ENCODE assay signal across 20 mouse cellular contexts in genomic region chr14:99376652-99377502, GRCm38 (mm10).
DNase-seq lines count a peak whose midpoint lies in the region; ATAC-seq and TF ChIP-seq lines count a peak whose summit lies in the region.
"Had no signal": no experiment of that assay in that cellular context is flagged by ENCODE, and none has a peak within 500 bp of the region (broad histone marks: within the 10 kb centered on the region; RNA-seq: fewer than 3 reads in every experiment).

No protein-coding gene starts in this region.

- H3K9me3 ChIP-seq in forebrain, postnatal 0 days (ENCODE audit: low read length): no peaks in the 10 kb centered on the region
- H3K9me3 ChIP-seq in forebrain, embryonic 13.5 days (replicated peaks): no peaks in the 10 kb centered on the region
- H3K9me3 ChIP-seq: embryonic facial prominence, embryonic 13.5 days; forebrain, embryonic 12.5 days; heart, embryonic 10.5 days had no signal

- DNase-seq in forebrain, postnatal 0 days: peak; percentile 56
- DNase-seq in layer of hippocampus, adult 9-11 months: peak; percentile 33
- no peak for DNase-seq in layer of hippocampus, postnatal 36 days
- DNase-seq in brain, adult 2 months (ENCODE audit: low read depth, low spot score): peak; percentile 66
- DNase-seq in right cerebral cortex, postnatal 14 days: peak; percentile 42
- DNase-seq in spleen, postnatal 14 days (ENCODE audit: low spot score in 2 of 2): no peak
- DNase-seq in kidney, postnatal 10 days: no peak
- DNase-seq: adrenal gland, postnatal 10 days; cerebellum, adult 11-12 months; cerebellum, adult 9-10 months; cerebellum, postnatal 36 days; gastrocnemius, adult 2 months; gastrocnemius, postnatal 25 days; heart, postnatal 10 days; heart, postnatal 4 days had no signal

- no peak overlapping the region for H3K4me2 ChIP-seq in forebrain, postnatal 0 days (ENCODE audit: low read depth)
- no peak overlapping the region for H3K4me2 ChIP-seq in forebrain, embryonic 13.5 days
- H3K4me2 ChIP-seq: embryonic facial prominence, embryonic 13.5 days; forebrain, embryonic 12.5 days; hindbrain, embryonic 14.5 days had no signal

- no peak overlapping the region for H3K4me3 ChIP-seq in forebrain, postnatal 0 days (ENCODE audit: low read depth, low read length)
- H3K4me3 ChIP-seq in forebrain, embryonic 13.5 days: no peak overlapping the region
- H3K4me3 ChIP-seq: embryonic facial prominence, embryonic 13.5 days; forebrain, embryonic 12.5 days; gastrocnemius, adult 2 months; heart, embryonic 10.5 days had no signal

- no peaks in the 10 kb centered on the region for H3K4me1 ChIP-seq in forebrain, postnatal 0 days (ENCODE audit: insufficient read depth)
- no peaks in the 10 kb centered on the region for H3K4me1 ChIP-seq in forebrain, embryonic 13.5 days
- H3K4me1 ChIP-seq: embryonic facial prominence, embryonic 13.5 days; forebrain, embryonic 12.5 days; heart, embryonic 10.5 days had no signal

- no peak for TF ChIP-seq CTCF in forebrain, postnatal 0 days (IDR thresholded peaks at IDR 0.05; ENCODE audit: low read depth)

- H3K9ac ChIP-seq in forebrain, postnatal 0 days: no peak overlapping the region
- no peak overlapping the region for H3K9ac ChIP-seq in forebrain, embryonic 13.5 days
- H3K9ac ChIP-seq: embryonic facial prominence, embryonic 13.5 days; forebrain, embryonic 12.5 days; hindbrain, embryonic 14.5 days had no signal

- no peak overlapping the region for H3K27ac ChIP-seq in forebrain, postnatal 0 days (ENCODE audit: low read depth, low read length)
- H3K27ac ChIP-seq in forebrain, embryonic 13.5 days: no peak overlapping the region
- H3K27ac ChIP-seq: embryonic facial prominence, embryonic 13.5 days; forebrain, embryonic 12.5 days; gastrocnemius, adult 2 months; heart, embryonic 10.5 days; hindbrain, embryonic 14.5 days had no signal

- H3K27me3 ChIP-seq in forebrain, postnatal 0 days (ENCODE audit: insufficient read depth, low read length): no peaks in the 10 kb centered on the region
- H3K27me3 ChIP-seq in forebrain, embryonic 13.5 days: no peaks in the 10 kb centered on the region
- H3K27me3 ChIP-seq: embryonic facial prominence, embryonic 13.5 days had no signal

- ATAC-seq in forebrain, postnatal 0 days: peak; percentile 79
- ATAC-seq in forebrain, embryonic 13.5 days: no peak

- 70% methylated on average over 11 of the region's 11 CpGs for WGBS in forebrain, postnatal 0 days
- WGBS in forebrain, embryonic 13.5 days: 86% methylated on average over 11 of the region's 11 CpGs

- no peaks in the 10 kb centered on the region for H3K36me3 ChIP-seq in forebrain, postnatal 0 days (ENCODE audit: insufficient read depth)
- no peaks in the 10 kb centered on the region for H3K36me3 ChIP-seq in forebrain, embryonic 13.5 days (ENCODE audit: poor library complexity, severe bottlenecking)
- H3K36me3 ChIP-seq: embryonic facial prominence, embryonic 13.5 days; forebrain, embryonic 12.5 days; heart, embryonic 10.5 days had no signal

Comparison
In these comparisons a context has a peak if more than half of its experiments do, and no peak if none do; other contexts are left out.
1. DNase-seq: peak in forebrain, postnatal 0 days (single experiment), layer of hippocampus, adult 9-11 months (single experiment), brain, adult 2 months (single experiment) and right cerebral cortex, postnatal 14 days (single experiment); none in layer of hippocampus, postnatal 36 days (0 of 2), spleen, postnatal 14 days (0 of 2) and kidney, postnatal 10 days (single experiment).